Mouse (Mus musculus): ENCODE results near the gene Gm20388. TPM values are rescaled to one million over a fixed set of nuclear protein-coding genes. Genes with fewer than 3 reads are reported as not detected.

The Gm20388 gene
- polyA plus RNA-seq, 2 experiments = 8.5 TPM; not detected in 1

DNA sequence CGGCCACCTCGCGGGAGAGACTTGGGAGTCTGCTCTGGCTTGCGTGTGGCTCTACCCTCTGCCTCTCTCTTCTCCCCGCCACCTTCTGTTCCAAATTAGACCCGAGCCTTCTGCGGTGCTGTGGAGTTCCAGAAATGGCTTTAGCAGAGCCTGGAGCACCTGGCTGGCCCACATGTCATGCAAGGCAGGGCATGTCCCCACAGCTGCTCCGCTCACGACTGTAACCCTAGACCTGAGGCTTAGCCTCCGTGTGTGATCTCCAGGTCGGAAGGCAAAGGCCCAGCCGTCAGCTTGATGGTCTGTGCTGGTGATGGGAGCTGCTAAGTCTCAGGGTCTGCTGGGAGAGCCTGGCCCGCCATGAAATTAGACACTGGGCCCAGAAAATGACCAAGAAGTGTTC, 348.6 kb downstream of the Gm20388 start:
- Histone ChIP-seq H3K27me3 (ENCODE audit: control insufficient read depth, insufficient read depth, low read length) (no peaks in the 10 kb centered on the region), H3K27ac (no peak overlapping the region), H3K4me2 (ENCODE audit: low read depth) (no peak overlapping the region), H3K36me3 (replicated peaks; ENCODE audit: control insufficient read depth, insufficient read depth, low read depth) (no peaks in the 10 kb centered on the region), H3K4me1 (replicated peaks; ENCODE audit: control insufficient read depth in 2 of 2, insufficient read depth in 2 of 2, low read length in 1 of 2) (no peaks in the 10 kb centered on the region), H3K9me3 (ENCODE audit: control insufficient read depth, low read length) (no peaks in the 10 kb centered on the region), H3K4me3 (ENCODE audit: insufficient read depth in 1 of 2, low read depth in 2 of 2, low read length in 2 of 2) (no peak overlapping the region), H3K9ac (replicated peaks) (no peak overlapping the region)
- DNase-seq (ENCODE audit: low read depth in 3 of 3, low spot score in 3 of 3) = no peak
- no peak for TF ChIP-seq CTCF (IDR thresholded peaks at IDR 0.05; ENCODE audit: low read depth)
- no peak for TF ChIP-seq EP300 (IDR thresholded peaks at IDR 0.05; ENCODE audit: low read depth)
- WGBS (ENCODE audit: insufficient replicate concordance) = 68% methylated on average over 13 of the region's 13 CpGs
- no peak for ATAC-seq (ENCODE audit: insufficient read depth)

DNA sequence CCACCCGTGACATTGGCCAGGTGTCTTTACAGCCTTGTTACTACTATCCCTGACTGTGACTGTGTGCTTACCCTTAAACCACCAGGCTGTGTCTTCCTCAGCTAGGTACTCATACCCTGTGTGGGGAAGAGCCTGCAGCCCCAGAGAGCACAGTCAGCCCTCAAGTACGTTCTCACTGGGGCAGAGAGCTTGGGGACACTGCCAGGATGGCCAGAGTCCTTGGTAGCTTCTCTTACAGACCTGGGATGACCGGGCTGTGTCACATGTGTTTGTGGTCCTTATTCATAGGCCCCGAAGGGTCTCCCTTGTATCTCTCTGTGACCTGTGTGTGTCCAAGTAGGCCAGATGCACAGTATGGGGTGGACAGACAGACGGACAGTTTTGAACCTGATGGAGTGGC, 350.0 kb downstream of the Gm20388 start:
- Histone ChIP-seq H3K4me2 (ENCODE audit: low read depth) (no peak overlapping the region), H3K36me3 (replicated peaks; ENCODE audit: control insufficient read depth, insufficient read depth, low read depth) (no peaks in the 10 kb centered on the region), H3K4me3 (ENCODE audit: insufficient read depth in 1 of 2, low read depth in 2 of 2, low read length in 2 of 2) (no peak overlapping the region), H3K4me1 (replicated peaks; ENCODE audit: control insufficient read depth in 2 of 2, insufficient read depth in 2 of 2, low read length in 1 of 2) (no peaks in the 10 kb centered on the region), H3K9me3 (ENCODE audit: control insufficient read depth, low read length) (no peaks in the 10 kb centered on the region), H3K27me3 (ENCODE audit: control insufficient read depth, insufficient read depth, low read length) (no peaks in the 10 kb centered on the region), H3K9ac (replicated peaks) (no peak overlapping the region), H3K27ac (no peak overlapping the region)
- DNase-seq (ENCODE audit: low read depth in 3 of 3, low spot score in 3 of 3) = no peak
- no peak for TF ChIP-seq CTCF (IDR thresholded peaks at IDR 0.05; ENCODE audit: low read depth)
- 60% methylated on average over 5 of the region's 5 CpGs for WGBS (ENCODE audit: insufficient replicate concordance)
- ATAC-seq (ENCODE audit: insufficient read depth) = no peak

DNA sequence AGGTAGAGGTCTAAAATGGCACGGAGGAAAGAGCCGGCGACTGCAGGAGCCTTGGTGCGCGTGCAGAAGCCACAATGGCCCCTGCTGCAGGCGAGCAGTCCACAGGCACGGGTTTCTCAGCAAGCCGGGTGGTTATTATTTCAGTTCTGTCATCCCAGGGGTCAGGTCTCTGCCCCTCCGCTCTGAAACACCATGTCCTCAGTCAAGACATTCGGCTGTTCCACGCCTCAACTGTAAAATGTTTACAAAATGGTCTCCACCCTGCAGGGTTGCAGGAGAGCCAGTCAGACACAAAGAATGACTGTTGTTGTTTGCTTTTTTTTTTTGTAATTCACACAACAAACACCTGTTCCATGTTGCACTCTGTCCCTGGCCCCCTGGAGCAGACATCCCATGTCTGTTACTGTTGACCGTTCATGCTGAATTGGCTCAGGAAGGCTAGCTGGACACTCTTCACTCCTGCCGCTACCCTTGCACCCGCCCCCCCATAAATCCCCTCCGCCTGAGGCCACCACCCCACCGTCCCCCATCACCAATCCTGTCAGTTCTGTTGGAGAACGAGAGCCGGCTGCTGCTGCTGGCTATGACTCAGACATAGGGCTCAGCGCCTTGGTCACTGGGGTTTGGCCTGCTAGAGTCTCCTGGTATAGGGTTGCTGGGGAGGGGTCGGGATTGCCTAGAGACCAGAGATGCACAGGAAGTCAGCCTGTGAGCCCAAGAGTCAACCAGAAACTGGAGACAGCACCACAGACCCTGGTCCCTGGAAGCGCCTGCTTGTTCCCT, 350.9 kb downstream of the Gm20388 start:
- no peak for ATAC-seq (ENCODE audit: insufficient read depth)
- Histone ChIP-seq H3K4me3 (ENCODE audit: insufficient read depth in 1 of 2, low read depth in 2 of 2, low read length in 2 of 2) (no peak overlapping the region), H3K9me3 (ENCODE audit: control insufficient read depth, low read length) (no peaks in the 10 kb centered on the region), H3K9ac (replicated peaks) (no peak overlapping the region), H3K27ac (no peak overlapping the region), H3K36me3 (replicated peaks; ENCODE audit: control insufficient read depth, insufficient read depth, low read depth) (no peaks in the 10 kb centered on the region), H3K27me3 (ENCODE audit: control insufficient read depth, insufficient read depth, low read length) (no peaks in the 10 kb centered on the region), H3K4me2 (ENCODE audit: low read depth) (no peak overlapping the region), H3K4me1 (replicated peaks; ENCODE audit: control insufficient read depth in 2 of 2, insufficient read depth in 2 of 2, low read length in 1 of 2) (no peaks in the 10 kb centered on the region)
- DNase-seq (ENCODE audit: low read depth in 3 of 3, low spot score in 3 of 3) = no peak
- WGBS (ENCODE audit: insufficient replicate concordance) = 45% methylated on average over 21 of the region's 21 CpGs
- TF ChIP-seq CTCF (IDR thresholded peaks at IDR 0.05; ENCODE audit: low read depth) = no peak

DNA sequence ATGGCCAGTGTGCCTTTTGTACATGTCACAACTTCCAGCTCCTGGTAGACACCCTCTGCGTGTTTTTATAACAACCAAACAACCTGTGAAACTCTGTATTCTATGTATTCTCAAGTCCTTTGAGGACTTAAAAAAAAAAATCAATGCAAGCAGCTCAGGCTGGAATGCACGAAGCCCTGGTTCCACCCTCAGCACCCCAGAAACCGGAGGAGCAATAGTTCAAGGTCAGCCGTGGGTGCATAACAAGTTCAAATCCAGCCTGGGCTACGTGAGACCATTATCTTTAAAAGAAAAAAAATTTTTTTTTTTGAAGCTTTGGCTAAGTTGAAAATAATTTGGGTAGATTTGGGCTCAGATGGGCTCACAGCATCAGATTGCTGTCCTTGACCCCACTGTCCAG, 353.2 kb downstream of the Gm20388 start:
- ATAC-seq (ENCODE audit: insufficient read depth) = no peak
- Histone ChIP-seq H3K4me3 (ENCODE audit: insufficient read depth in 1 of 2, low read depth in 2 of 2, low read length in 2 of 2) (no peak overlapping the region), H3K27ac (no peak overlapping the region), H3K9ac (replicated peaks) (no peak overlapping the region), H3K36me3 (replicated peaks; ENCODE audit: control insufficient read depth, insufficient read depth, low read depth) (no peaks in the 10 kb centered on the region), H3K27me3 (ENCODE audit: control insufficient read depth, insufficient read depth, low read length) (no peaks in the 10 kb centered on the region), H3K4me2 (ENCODE audit: low read depth) (no peak overlapping the region), H3K4me1 (replicated peaks; ENCODE audit: control insufficient read depth in 2 of 2, insufficient read depth in 2 of 2, low read length in 1 of 2) (no peaks in the 10 kb centered on the region), H3K9me3 (ENCODE audit: control insufficient read depth, low read length) (no peaks in the 10 kb centered on the region)
- 68% methylated on average over 5 of the region's 5 CpGs for WGBS (ENCODE audit: insufficient replicate concordance)
- DNase-seq (ENCODE audit: low read depth in 3 of 3, low spot score in 3 of 3) = no peak
- TF ChIP-seq CTCF (IDR thresholded peaks at IDR 0.05; ENCODE audit: low read depth) (no peak), EP300 (IDR thresholded peaks at IDR 0.05; ENCODE audit: low read depth) (no peak)

DNA sequence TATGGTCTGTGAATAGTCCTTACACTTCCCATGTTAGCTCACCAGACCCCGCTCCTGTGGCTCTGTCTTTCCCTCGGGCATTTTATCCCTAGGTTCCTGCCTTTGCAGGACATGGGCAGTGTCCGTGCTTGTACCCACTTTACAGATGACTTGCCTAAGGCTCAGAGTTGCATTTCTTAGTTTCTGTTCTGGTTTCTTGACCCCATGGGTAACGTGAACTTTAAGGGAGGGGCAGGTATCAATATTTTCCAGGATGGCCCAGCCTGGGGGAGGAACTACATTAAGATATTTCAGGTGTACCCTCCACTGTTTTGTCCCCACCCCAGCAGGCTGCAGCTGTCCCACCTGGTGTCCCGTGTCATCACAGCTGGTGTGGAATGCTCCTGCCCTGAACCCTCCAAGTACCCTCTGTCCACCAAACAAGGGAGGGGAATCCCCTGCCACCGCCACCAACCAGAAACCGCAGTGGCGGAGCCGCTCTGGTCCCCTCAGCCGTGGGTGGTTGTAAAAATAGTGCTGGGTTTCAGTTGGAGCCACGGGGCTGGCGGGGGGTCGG, 353.8 kb downstream of the Gm20388 start:
- no peaks in the 10 kb centered on the region for H3K9me3 ChIP-seq (ENCODE audit: control insufficient read depth, low read length)
- DNase-seq (ENCODE audit: low read depth in 3 of 3, low spot score in 3 of 3) = no peak
- no peak overlapping the region for H3K9ac ChIP-seq (replicated peaks)
- H3K4me3 ChIP-seq (ENCODE audit: insufficient read depth in 1 of 2, low read depth in 2 of 2, low read length in 2 of 2) = no peak overlapping the region
- 31% methylated on average over 13 of the region's 13 CpGs for WGBS (ENCODE audit: insufficient replicate concordance)
- ATAC-seq (ENCODE audit: insufficient read depth) = no peak
- no peaks in the 10 kb centered on the region for H3K36me3 ChIP-seq (replicated peaks; ENCODE audit: control insufficient read depth, insufficient read depth, low read depth)
- TF ChIP-seq EP300 (IDR thresholded peaks at IDR 0.05; ENCODE audit: low read depth) (no peak), CTCF (IDR thresholded peaks at IDR 0.05; ENCODE audit: low read depth) (no peak)
- no peaks in the 10 kb centered on the region for H3K27me3 ChIP-seq (ENCODE audit: control insufficient read depth, insufficient read depth, low read length)
- no peaks in the 10 kb centered on the region for H3K4me1 ChIP-seq (replicated peaks; ENCODE audit: control insufficient read depth in 2 of 2, insufficient read depth in 2 of 2, low read length in 1 of 2)
- no peak overlapping the region for H3K27ac ChIP-seq
- 0 out of 2 replicates have a peak overlapping the region, but pooled peaks have one; percentile 0 for H3K4me2 ChIP-seq (ENCODE audit: low read depth)

Data from liver, embryonic 14.5 days (tissue).